Mouse (Mus musculus) erythroblast, embryonic 14.5 days (primary cell): Measurements from ENCODE around the gene Arhgap28.

ENCODE experiments used
- GATA1 ChIP-seq: IDR thresholded peaks from 2 replicates; pipeline ENCODE4 v1.6.1; 2012; ENCODE audit warnings: low read length, inconsistent platforms, mixed read lengths
- TAL1 ChIP-seq: IDR thresholded peaks from 3 replicates; pipeline ENCODE4 v1.6.1; 2012; ENCODE audit warnings: low read length, inconsistent platforms, mixed read lengths

DNA sequence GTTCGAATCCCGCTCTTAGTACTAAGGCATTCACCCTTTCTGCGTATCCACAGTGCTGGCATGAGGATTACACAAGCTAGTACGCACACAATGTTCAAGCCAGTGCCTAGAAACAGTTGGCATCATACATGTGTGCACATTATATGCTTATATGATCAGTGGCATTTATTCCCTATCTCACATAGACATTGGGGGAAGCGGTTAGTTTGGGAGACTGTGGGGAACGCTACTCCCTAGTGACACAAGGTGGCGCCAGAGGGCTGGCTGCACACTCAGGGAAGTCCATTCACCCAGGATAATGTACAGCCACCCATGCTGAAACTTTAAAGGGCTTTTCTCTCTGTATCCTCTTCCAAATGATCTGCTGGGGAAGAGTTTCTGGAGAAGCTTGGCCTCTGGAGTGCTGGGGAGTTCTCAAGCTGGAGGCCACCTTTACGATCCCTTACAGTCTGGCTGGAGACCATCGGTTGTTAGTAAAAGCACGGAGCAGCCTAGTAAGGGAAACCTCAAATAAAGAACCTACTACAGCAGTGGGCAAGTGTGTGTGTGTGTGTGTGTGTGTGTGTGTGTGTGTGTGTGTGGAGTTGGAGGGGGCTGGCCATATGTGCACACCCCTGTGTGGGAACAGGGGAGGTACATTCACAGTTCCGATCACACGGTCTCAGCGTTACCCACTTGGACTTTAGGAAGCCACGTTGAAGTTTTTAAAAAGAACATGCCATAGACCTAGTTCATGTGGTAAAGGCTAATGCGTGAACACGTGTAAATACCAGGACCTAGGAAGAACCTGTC lies 142.0 kb downstream of the Arhgap28 start:
- no peak for TF ChIP-seq GATA1
- TF ChIP-seq TAL1: no peak
